Mouse (Mus musculus) forebrain, embryonic 13.5 days (tissue): ENCODE data around the gene 1190005I06Rik. TPM values are rescaled to one million over a fixed set of nuclear protein-coding genes. Genes with fewer than 3 reads are reported as not detected.

Experiments used
- ATAC-seq: fragments of 200-750 bp; cut with Nextera tagmentation; 2 replicates; pipeline ENCODE4 v1.8.0; 2017
- H3K27ac ChIP-seq: fragments of 300-500 bp; sonication (generic); 2 replicates; pipeline ENCODE4 v1.5.1; 2015; ENCODE audit warnings: inconsistent platforms, mild to moderate bottlenecking, moderate library complexity
- H3K27me3 ChIP-seq: fragments of 300-500 bp; sonication (generic); 2 replicates; pipeline ENCODE4 v1.6.1; 2015; ENCODE audit warnings: mild to moderate bottlenecking, inconsistent platforms
- H3K36me3 ChIP-seq: fragments of 300-500 bp; sonication (generic); 2 replicates; pipeline ENCODE4 v1.6.1; 2015; ENCODE audit warnings: mild to moderate bottlenecking, inconsistent platforms; ENCODE audit not compliant: poor library complexity, severe bottlenecking
- H3K4me1 ChIP-seq: fragments of 300-500 bp; sonication (generic); 2 replicates; pipeline ENCODE4 v1.6.1; 2015; ENCODE audit warnings: inconsistent platforms
- H3K4me2 ChIP-seq: fragments of 300-500 bp; sonication (generic); 2 replicates; pipeline ENCODE4 v1.6.1; 2015; ENCODE audit warnings: inconsistent platforms, mild to moderate bottlenecking, moderate library complexity
- H3K4me3 ChIP-seq: fragments of 300-500 bp; sonication (generic); 2 replicates; pipeline ENCODE4 v1.5.1; 2015; ENCODE audit warnings: mild to moderate bottlenecking, inconsistent platforms
- H3K9ac ChIP-seq: fragments of 300-500 bp; sonication (generic); 2 replicates; pipeline ENCODE4 v1.6.1; 2015; ENCODE audit warnings: mild to moderate bottlenecking, inconsistent platforms
- H3K9me3 ChIP-seq: fragments of 300-500 bp; sonication (generic); replicated peaks from 2 replicates; pipeline ENCODE4 v1.6.1; 2016; ENCODE audit warnings: inconsistent platforms
- WGBS: fragments of 180-500 bp; shearing (Covaris S2); methylation state at CpG from one replicate; pipeline ENCODE4 v1.1.7; 2015; 5-methylcytosine and 5-hydroxymethylcytosine counted together
- polyA plus RNA-seq: library from polyadenylated mRNA; unstranded; fragments of >200 nt; fragmentation: Nextera tagmentation; extraction: Ambion mirVana; gene quantifications from 2 replicates; pipeline ENCODE4 v1.2.1, GENCODE M21; 2015

Gene 1190005I06Rik
- polyA plus RNA-seq, 1 experiment from 2014 or later: 3.7 TPM

DNA sequence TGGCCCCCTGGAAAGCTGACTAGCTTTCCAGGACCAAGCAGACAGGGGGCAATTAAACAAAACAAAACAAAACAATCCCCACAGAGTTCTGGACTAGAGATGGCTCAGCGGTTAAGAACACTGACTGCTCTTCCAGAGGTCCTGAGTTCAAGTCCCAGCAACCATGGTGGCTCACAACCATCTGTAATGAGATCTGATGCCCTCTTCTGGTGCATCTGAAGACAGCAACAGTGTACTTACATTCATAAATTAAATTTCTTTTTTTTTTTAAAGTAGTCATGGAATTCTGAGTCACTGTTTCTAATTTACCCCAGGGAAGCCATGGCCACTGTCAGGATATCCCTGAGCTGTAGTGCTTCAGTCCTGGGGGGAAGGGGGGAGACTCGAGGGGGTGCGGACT, 32.9 kb downstream of the 1190005I06Rik start:
- no peak for ATAC-seq
- no peak overlapping the region for H3K4me2 ChIP-seq
- H3K9me3 ChIP-seq: no peaks in the 10 kb centered on the region
- H3K27ac ChIP-seq: no peak overlapping the region
- no peak overlapping the region for H3K9ac ChIP-seq
- H3K4me1 ChIP-seq: peaks cover 23% of the 10 kb centered on the region
- H3K36me3 ChIP-seq: no peaks in the 10 kb centered on the region
- H3K27me3 ChIP-seq: 0 out of 2 replicates have a peak, but pooled peaks cover 6% of the 10 kb centered on the region
- 91% methylated on average over 3 of the region's 3 CpGs for WGBS
- no peak overlapping the region for H3K4me3 ChIP-seq

DNA sequence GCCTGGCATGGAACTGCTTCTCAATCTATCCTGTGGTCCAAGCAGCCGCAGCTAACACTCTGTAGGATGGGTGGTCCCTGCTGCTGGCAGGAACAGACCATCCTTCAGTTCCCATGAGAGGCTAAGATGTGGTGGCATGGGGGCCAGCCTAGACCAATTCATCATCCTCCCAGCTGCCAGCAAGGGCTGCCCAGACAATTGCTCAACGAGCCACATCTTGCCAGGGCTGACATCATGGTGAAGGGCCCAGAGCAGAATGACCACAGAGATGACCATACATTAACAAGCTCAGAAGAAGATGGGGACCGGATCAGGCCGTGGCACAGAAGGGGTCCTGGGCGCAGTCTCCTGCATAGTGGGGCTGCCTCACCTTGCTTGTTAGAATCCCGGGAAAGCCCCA, 36.6 kb downstream of the 1190005I06Rik start:
- H3K9me3 ChIP-seq: no peaks in the 10 kb centered on the region
- 0 out of 2 replicates have a peak, but pooled peaks cover 6% of the 10 kb centered on the region for H3K27me3 ChIP-seq
- no peak overlapping the region for H3K9ac ChIP-seq
- H3K4me3 ChIP-seq: no peak overlapping the region
- WGBS: 85% methylated on average over 6 of the region's 6 CpGs
- H3K27ac ChIP-seq: no peak overlapping the region
- H3K36me3 ChIP-seq: no peaks in the 10 kb centered on the region
- no peak overlapping the region for H3K4me2 ChIP-seq
- no peaks in the 10 kb centered on the region for H3K4me1 ChIP-seq
- ATAC-seq: no peak

DNA sequence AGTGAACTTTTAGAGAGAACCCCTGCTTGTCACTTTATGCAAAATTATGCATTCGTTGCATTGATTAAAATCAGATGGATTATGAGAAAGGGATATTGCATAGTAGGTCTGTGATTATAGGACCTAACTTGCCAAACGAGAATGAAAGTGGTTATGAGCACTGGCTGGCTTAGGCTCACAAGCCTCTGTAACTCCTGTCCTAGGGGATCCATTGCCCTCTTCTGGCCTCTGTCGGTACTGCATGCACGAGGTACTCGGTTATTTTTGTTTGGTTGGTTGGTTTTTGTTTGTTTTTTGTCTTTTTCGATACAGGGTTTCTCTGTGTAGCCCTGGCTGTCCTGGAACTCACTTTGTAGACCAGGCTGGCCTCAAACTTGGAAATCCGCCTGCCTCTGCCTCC, 39.5 kb downstream of the 1190005I06Rik start:
- no peak overlapping the region for H3K9ac ChIP-seq
- no peak overlapping the region for H3K4me2 ChIP-seq
- no peak overlapping the region for H3K27ac ChIP-seq
- WGBS: 16% methylated on average over 7 of the region's 7 CpGs
- no peaks in the 10 kb centered on the region for H3K9me3 ChIP-seq
- H3K4me1 ChIP-seq: peaks cover 2% of the 10 kb centered on the region
- H3K4me3 ChIP-seq: no peak overlapping the region
- ATAC-seq: peak; percentile 74
- no peaks in the 10 kb centered on the region for H3K27me3 ChIP-seq
- no peaks in the 10 kb centered on the region for H3K36me3 ChIP-seq

DNA sequence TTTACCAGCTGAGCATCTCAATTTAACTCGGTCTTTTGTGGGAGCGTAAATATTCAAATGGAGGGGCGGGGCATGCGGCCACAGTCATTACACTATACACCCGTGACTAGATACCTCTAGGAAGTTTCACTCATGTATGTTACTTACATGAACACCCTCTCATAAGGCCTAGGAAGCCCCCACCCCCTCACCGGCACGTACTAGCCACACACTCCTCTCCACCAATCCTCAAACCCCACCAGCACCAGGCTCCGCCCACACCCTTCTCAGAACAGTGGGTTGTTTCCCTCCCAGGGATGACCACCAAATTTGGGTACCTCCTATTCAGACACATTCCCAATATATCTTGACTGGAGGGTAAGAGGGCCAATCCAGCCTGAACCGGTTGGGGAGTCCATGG, 40.0 kb downstream of the 1190005I06Rik start:
- Histone ChIP-seq H3K9me3 (no peaks in the 10 kb centered on the region), H3K4me3 (no peak overlapping the region), H3K9ac (no peak overlapping the region), H3K36me3 (no peaks in the 10 kb centered on the region), H3K4me2 (no peak overlapping the region), H3K27me3 (no peaks in the 10 kb centered on the region), H3K4me1 (peaks cover 6% of the 10 kb centered on the region), H3K27ac (no peak overlapping the region)
- WGBS: 80% methylated on average over 9 of the region's 9 CpGs
- ATAC-seq: peak; percentile 39

DNA sequence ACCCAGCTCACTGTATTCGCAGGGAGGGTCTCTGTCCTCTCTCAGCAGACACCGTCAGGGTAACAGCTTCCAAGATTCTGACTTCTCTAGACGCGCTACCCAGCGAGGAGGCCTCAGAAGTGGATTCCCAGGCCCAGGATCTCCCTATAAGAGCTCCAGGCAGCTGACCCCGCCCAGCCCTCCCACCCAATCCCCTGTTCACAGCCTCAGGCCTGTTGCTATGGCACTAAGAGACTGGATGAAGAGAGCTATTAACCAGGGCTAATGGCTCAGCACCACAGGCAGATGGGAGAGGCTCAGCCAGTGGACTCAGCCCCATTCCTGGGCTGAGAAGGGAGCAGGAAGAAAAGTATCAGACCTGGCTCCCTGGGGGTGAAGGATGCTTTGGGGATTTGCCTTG, 44.8 kb downstream of the 1190005I06Rik start:
- peak; percentile 41; the same call in 1 of the 2 replicates for ATAC-seq
- H3K4me3 ChIP-seq: no peak overlapping the region
- 30% methylated on average over 6 of the region's 6 CpGs for WGBS
- peaks cover 22% of the 10 kb centered on the region for H3K4me1 ChIP-seq
- no peaks in the 10 kb centered on the region for H3K9me3 ChIP-seq
- no peaks in the 10 kb centered on the region for H3K27me3 ChIP-seq
- no peak overlapping the region for H3K4me2 ChIP-seq
- peak overlapping the region; percentile 48; the same call in 1 of the 2 replicates for H3K27ac ChIP-seq
- H3K9ac ChIP-seq: 0 out of 2 replicates have a peak overlapping the region, but pooled peaks have one; percentile 8
- no peaks in the 10 kb centered on the region for H3K36me3 ChIP-seq

DNA sequence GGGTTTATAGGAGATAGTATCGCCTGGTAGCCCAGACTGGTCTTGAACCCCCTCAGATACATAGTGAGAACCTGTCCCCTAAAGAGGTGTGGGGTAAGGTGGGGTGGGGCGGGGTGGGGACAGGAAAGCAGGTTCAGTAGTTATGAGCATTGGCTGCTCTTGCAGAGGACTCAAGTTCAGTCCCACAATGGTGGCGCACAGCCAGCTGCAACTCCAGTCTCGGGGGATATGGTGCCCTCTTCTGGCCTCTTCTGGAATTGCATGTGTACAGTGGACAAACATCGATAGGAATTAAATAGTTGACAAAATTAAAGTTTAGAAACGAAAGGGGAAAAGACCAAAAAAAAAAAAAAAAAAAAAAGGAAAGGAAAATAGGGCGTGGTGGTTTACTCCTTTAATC, 47.9 kb downstream of the 1190005I06Rik start:
- H3K9me3 ChIP-seq: no peaks in the 10 kb centered on the region
- no peaks in the 10 kb centered on the region for H3K36me3 ChIP-seq
- no peak overlapping the region for H3K9ac ChIP-seq
- H3K4me2 ChIP-seq: no peak overlapping the region
- ATAC-seq: no peak
- H3K27me3 ChIP-seq: no peaks in the 10 kb centered on the region
- peak overlapping the region; percentile 78; the same call in 1 of the 2 replicates for H3K27ac ChIP-seq
- no peak overlapping the region for H3K4me3 ChIP-seq
- WGBS: 51% methylated on average over 7 of the region's 7 CpGs
- H3K4me1 ChIP-seq: peaks cover 22% of the 10 kb centered on the region

DNA sequence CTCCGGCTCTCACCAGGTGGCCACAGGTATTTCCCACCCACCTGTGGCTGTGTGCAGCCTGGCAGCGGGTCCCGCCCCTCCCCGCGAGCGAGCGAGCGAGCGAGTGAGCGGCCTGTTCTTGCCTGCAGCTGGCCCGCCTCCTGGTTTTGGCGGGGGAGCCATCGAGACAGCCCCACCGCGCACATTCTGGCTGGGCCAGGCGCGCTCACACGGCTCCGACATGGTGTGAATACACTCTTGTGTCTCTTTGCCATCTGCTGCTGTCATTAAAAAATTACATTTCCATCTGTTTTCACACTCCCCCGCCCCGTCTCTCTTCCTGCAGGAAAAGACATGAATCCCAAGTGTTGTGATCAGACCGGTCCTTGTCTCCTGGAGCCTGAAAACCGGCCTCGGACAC, 48.9 kb downstream of the 1190005I06Rik start:
- Histone ChIP-seq H3K4me3 (no peak overlapping the region), H3K27me3 (no peaks in the 10 kb centered on the region), H3K36me3 (no peaks in the 10 kb centered on the region), H3K4me1 (peaks cover 22% of the 10 kb centered on the region), H3K27ac (peak overlapping the region; percentile 78), H3K4me2 (peak overlapping the region; percentile 5; the same call in 1 of the 2 replicates), H3K9me3 (no peaks in the 10 kb centered on the region), H3K9ac (no peak overlapping the region)
- 31% methylated on average over 24 of the region's 24 CpGs for WGBS
- peak; percentile 89 for ATAC-seq

DNA sequence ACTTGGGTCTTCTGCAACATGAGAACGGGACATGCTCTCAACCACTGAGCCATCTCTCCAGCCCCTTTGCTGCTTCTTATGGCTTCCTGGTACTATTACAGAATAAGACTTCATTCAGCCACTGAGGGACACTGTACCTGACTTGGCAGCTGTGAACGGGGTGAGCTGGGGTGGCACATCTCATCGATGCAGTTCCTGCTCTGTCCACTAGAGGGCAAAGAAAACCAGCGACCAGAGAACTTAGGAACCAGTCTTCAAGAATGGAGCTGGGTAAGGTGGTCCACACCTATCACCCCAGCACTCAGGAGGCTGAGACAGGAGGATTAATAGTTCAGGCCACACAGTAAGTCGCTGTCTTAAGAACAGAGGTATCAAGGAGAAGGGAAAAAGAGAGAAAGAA, 51.5 kb downstream of the 1190005I06Rik start:
- no peak overlapping the region for H3K27ac ChIP-seq
- 13% methylated on average over 5 of the region's 5 CpGs for WGBS
- no peak for ATAC-seq
- no peak overlapping the region for H3K4me2 ChIP-seq
- no peak overlapping the region for H3K4me3 ChIP-seq
- no peak overlapping the region for H3K9ac ChIP-seq
- H3K27me3 ChIP-seq: no peaks in the 10 kb centered on the region
- H3K4me1 ChIP-seq: peaks cover 12% of the 10 kb centered on the region
- H3K36me3 ChIP-seq: no peaks in the 10 kb centered on the region
- no peaks in the 10 kb centered on the region for H3K9me3 ChIP-seq

DNA sequence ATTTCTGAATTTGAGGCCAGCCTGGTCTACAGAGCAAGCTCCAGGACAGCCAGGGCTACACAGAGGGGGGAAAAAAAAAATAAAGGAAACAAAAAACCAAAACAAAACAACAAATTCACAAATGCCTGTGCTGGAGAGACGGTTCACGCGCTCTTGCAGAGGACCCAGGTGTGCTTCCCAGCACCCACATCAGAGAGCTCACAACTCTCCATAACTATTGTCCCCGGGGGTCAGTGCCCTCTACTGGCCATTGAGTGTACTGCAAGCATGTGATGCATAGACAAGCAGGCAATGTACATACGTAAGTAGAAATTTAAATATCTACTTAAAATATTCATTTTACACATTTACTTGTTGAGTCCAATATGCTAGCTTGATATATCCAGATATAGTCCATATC, 52.9 kb downstream of the 1190005I06Rik start:
- 89% methylated on average over 5 of the region's 5 CpGs for WGBS
- H3K9ac ChIP-seq: no peak overlapping the region

DNA sequence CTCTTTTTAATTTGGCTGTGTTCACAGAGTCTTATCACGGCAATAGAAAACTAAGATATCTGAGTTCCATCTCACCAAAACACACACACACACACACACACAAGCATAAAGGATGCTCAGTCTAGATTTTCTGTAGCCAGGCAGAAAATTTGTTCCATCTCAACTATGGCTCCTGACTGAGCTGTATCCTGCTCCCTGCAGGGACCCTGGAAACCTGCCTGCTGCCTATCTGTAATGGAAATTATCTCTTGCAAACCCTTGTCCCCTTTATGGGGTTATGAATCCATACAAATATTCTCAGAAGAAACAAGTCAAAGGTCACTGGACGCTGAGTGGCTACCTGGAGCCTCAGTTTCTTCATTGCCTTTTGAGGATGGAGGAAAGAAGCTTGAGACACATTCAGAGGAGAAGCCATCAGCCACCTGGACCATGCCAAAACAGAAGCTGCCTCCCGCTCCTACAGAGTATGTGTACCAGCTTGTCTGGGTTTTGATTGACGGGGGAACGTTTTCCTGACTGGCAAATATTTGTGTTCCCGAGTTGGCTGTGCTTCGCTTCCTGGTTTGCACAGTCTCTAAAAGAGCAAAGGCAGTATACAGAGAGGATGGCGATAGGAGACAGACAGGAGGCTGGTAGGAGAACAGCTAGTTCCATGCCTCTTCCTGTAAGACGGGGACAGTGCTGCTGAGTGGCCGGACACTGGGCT, 55.7 kb downstream of the 1190005I06Rik start:
- H3K4me2 ChIP-seq: no peak overlapping the region
- H3K4me1 ChIP-seq: peaks cover 18% of the 10 kb centered on the region
- H3K36me3 ChIP-seq: no peaks in the 10 kb centered on the region; the same call in 1 of the 2 replicates
- H3K9me3 ChIP-seq: no peaks in the 10 kb centered on the region
- H3K9ac ChIP-seq: no peak overlapping the region
- no peak for ATAC-seq
- no peaks in the 10 kb centered on the region for H3K27me3 ChIP-seq
- WGBS: 73% methylated on average over 10 of the region's 10 CpGs
- H3K27ac ChIP-seq: 0 out of 2 replicates have a peak overlapping the region, but pooled peaks have one; percentile 2
- no peak overlapping the region for H3K4me3 ChIP-seq

More for the DNA sequence above, 52.9 kb downstream of the 1190005I06Rik start:
- Histone ChIP-seq H3K4me3 (no peak overlapping the region), H3K36me3 (no peaks in the 10 kb centered on the region), H3K4me1 (peaks cover 16% of the 10 kb centered on the region), H3K27me3 (no peaks in the 10 kb centered on the region), H3K4me2 (no peak overlapping the region), H3K27ac (no peak overlapping the region), H3K9me3 (no peaks in the 10 kb centered on the region)
- ATAC-seq: no peak

DNA sequence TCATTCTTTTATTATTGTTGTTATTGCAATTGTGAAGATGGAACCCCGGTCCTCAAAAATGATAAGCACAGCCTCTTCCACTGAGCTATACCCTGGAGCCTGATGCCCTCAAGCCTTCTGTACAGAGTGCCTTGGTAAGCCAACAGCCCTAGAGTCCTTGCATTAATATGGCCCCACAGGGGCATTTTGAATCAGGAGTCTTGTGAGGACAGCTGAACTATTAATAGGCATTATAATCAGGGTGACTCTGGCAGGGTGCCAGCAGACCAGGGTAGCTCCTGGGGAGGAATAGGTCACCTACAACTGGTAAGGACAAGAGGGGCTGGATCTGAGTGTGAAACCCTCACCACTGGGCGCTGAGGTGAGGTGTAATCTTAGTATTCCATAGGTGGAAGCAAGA, 57.5 kb downstream of the 1190005I06Rik start:
- Histone ChIP-seq H3K9ac (peak overlapping the region; percentile 57), H3K36me3 (peaks cover 5% of the 10 kb centered on the region), H3K27ac (no peak overlapping the region), H3K9me3 (no peaks in the 10 kb centered on the region), H3K4me1 (peaks cover 18% of the 10 kb centered on the region), H3K27me3 (no peaks in the 10 kb centered on the region), H3K4me3 (peak overlapping the region; percentile 64), H3K4me2 (peak overlapping the region; percentile 83)
- no peak for ATAC-seq
- 64% methylated on average over 2 of the region's 2 CpGs for whole genome bisulfite sequencing

DNA sequence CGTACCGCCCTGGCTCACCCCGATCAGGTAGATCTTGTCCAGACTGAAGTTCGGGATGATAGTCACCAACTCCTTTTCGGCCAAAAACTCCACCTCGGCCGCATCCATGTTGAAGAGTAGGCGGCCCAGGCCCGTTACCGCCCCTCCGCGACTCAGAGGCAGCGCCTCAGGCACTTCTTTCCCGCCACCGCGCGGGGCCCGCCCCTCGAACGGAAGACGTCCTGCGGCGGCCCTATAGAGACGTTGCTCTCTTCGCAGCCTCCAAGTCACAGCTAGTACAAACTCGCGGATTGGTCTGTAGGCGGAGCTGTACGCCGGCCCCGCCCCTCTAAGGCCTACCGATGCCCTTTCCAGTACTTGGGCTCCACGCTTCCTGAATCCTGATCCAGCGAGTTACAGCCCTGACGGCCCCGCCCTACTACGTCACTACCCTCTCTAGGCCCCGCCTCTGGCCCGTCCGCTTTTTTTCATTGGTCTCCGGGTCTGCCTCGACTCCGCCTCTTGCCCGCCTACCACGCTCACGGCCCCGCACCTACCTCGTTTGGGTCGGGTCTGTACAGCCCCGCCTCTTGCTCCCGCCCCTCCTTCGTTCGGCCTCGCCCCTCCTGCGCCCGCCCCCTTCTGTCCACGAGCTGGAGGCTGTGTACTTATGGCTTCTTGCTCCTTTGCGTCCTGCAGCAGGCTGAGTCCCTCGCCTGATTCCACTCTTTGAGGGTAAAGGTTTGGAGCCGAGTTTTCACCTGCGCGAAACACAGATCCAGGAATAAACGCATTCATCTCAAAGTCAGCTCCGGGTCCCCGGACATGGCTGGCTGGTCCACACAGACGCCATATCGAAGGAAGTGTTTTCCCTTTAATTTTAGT, 58.3 kb downstream of the 1190005I06Rik start, which contains the start of gene Gins2:
Gene Gins2 (minus strand): TSS at position 397 of the 864 bp plus-strand sequence.
- H3K4me2 ChIP-seq: peak within 1 kb of the TSS; percentile 83
- H3K27ac ChIP-seq: no peak within 1 kb of the TSS
- peaks cover 10% of the 10 kb centered on the region for H3K36me3 ChIP-seq
- peak within 1 kb of the TSS; percentile 67 for H3K9ac ChIP-seq
- H3K4me3 ChIP-seq: peak within 1 kb of the TSS; percentile 64
- no peaks in the 10 kb centered on the region for H3K27me3 ChIP-seq
- peaks cover 18% of the 10 kb centered on the region for H3K4me1 ChIP-seq
- H3K9me3 ChIP-seq: no peaks in the 10 kb centered on the region
- peak; percentile 99 for ATAC-seq
- under 1% methylated on average over 67 of the region's 67 CpGs for WGBS
